Mouse (Mus musculus): Measurements from ENCODE around the gene Fmc1.
"Not testable (repeated sequence)": the region's sequence is repeated elsewhere in the genome, so short reads cannot be mapped to it uniquely, and the experiment has no call there.

Fmc1 gene

GRCm38 (mm10) chr6:38533428-38534405 is at the start of gene Fmc1:
Gene Fmc1, plus strand, starts transcription at chr6:38533502.
- DNase-seq (ENCODE audit: low read depth, low spot score) = peak; percentile 99

DNA sequence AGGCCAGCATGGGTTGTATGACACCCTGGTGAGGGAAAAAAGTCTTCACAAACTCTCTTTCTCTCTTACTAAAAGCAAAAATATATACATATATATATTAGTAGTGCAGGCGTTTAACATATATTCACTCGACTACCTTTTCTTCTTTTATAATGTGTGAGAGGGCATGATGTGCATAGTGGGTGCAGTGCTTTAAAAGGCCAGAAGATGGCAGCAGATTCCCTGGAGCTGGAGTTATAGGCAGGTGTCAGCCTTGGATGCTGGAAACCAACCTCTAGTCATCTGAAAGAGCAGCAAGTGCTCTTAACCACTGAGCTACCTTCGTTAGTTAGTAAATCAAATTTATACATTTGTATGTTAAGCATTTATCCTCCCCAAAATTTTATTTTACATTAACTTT is 40.8 kb upstream of the Fmc1 start:
- DNase-seq (ENCODE audit: low read depth, low spot score) = peak; percentile 26

DNA sequence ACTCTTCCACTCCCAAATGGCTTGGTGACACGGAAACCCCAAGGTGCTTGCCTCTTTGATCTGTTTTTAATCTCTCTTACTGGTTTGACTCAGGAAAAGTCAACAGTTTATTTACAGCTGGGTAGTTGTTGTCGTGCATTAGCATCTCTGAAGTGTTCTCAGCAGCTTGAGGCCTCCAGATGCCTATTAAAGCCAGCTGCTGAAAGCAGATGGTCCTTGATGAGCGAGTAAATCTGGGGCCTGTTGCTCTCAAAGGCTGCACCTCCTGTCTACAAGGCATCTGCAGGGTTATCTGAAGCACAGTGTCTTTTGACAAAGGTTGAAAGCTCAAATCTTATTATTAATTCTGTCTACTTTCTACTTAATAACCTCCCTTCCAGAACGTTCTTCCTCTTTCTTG is 37.7 kb upstream of the Fmc1 start:
- no peak for DNase-seq (ENCODE audit: low read depth, low spot score)

DNA sequence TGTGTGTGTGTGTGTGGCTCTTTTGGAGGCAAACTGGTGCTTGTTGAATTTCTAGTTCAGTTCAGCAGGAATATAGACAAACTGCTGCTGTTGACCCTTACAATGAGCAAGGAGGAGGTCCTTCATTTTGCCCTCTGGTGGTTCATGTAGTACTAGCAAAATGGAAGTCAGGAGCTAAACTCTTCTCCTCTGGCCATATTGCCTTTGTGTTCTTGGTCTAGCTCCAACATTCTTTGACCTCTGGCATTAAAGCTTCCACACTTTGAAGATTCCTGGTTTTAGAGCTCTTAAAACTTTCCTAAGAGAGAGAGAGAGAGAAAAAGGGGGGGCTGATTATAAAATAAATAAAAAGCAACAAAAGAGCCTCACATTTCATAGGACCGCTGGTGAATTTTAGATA is 21.2 kb upstream of the Fmc1 start:
- DNase-seq (ENCODE audit: low read depth, low spot score) = no peak

DNA sequence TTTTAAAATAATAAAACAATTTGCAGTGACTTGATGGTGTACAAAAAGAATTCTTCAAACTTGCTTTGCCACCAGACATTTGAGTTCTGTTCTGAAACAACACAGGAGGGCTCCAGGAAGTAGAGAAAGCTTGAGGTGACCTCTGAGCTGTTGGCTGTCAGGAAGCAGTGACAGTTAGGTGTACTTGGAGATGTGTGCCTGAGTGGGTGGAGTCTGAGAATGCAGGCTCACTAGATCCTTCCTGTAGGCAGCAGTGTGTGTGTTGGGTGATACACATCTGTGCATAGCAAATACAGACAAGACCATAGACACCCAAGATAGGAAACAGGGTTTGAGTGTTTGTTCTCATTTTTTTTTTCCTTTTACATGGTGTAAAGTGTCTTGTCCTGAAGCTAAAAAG is 20.5 kb upstream of the Fmc1 start:
- no peak for DNase-seq (ENCODE audit: low read depth, low spot score)

DNA sequence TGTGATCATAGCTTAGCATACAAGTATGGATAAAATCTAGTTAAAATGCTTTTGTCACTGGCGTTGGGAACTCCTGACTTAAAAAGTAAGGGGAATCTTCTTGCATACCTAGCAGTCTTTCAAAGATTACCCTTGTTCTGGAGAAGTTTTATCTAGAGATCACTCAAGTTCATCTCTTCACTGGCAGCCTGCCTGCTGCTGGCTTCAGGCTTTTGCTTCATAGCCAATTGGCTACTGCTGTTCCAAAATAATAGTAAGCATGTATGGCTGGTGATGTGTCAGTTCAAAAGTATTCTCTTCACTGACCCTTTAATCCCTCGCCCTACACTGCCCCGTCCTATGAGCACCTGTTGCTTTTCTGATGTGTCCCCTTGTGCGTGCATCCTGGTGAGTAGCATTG is 18.1 kb upstream of the Fmc1 start:
- DNase-seq (ENCODE audit: low read depth, low spot score) = no peak

GRCm38 (mm10) chr6:38523851-38524250 is 9.5 kb upstream of the Fmc1 start:
- DNase-seq (ENCODE audit: low read depth, low spot score) = no peak

DNA sequence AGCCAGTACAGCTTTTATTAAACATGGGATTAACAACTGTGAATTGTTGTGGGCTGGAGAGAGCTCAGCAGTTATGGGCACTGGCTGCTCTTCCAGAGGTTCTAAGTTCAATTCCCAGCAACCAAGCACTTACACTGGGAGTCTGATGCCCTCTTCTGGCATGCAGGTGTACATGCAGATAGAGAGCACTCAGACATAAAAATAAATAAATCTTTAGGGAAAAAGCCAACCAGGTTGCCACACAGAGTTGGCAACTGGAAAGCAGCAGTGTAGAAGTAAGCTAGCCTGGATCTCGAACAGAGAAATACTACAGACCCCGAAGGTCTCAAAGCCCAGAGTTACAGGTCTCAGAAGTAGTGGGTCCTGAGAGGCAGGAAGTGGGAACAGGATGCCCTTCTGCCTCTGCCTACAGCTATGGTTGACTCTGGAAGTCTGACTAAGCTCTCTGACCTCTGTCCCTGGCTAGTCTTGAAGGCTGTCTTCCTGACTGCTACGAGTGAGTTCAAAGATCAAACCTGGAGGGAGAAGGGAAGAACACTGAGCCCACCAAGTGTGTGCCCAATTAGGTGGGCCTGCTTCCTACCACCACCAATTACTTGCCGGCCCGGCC is 2.0 kb upstream of the Fmc1 start:
- DNase-seq (ENCODE audit: low read depth, low spot score) = no peak

- DNase-seq (ENCODE audit: low read depth, low spot score) = no peak
Measured at GRCm38 (mm10) chr6:38532500-38533420, 542 bp upstream of the Fmc1 start.

DNA sequence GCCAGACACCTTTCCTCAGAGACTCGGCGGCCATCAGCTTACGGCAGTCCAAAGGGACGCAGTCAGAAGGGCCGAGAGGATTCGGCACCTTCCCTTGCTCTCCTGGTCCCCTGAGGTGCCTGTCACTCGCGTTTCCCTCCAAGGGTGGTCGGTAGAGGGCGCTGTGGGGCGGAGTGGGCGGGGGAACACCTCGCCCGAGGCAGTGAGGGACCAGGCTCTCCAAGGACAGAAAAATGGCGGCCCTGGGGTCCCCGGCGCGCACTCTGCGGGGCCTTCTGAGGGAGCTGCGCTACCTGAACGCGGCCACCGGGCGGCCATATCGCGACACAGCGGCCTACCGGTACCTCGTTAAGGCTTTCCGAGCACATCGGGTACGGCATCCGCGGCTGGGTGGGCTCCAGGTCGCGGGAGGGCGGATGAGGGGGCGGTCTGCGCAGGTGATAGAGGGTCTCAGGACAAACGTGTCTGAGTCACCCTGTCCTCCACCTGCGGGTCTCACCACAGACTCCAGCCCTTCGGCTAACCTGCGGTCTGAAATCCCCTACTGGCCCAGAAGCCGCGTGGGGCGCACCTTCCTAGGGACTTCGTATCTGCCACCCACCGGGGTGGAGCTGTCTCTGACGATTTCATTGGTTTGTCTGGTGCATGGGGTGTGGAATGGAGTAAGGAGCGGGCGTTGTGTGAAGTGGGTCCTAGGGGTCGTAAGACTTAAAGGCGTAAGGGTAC is 1.5 kb downstream of the Fmc1 start:
- peak; percentile 92 for DNase-seq (ENCODE audit: low read depth, low spot score)

DNA sequence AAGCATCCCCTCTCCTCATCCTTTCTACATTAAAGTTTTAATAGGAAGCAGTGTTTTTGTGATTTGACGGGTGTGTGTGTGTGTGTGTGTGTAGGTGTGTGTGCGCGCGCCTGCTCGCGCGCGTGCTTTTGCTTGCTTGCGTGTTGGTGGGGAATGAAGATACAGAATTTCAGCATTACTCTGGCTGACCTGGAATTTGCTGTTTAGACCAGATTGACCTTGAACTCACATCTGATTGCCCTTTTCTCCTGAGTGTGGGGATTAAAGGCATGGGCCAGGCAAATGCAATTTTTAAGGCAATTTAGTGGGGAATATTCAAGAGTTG is 2.0 kb downstream of the Fmc1 start:
- peak; percentile 15 for DNase-seq (ENCODE audit: low read depth, low spot score)

GRCm38 (mm10) chr6:38535788-38536187 is 2.5 kb downstream of the Fmc1 start:
- DNase-seq (ENCODE audit: low read depth, low spot score) = no peak

DNA sequence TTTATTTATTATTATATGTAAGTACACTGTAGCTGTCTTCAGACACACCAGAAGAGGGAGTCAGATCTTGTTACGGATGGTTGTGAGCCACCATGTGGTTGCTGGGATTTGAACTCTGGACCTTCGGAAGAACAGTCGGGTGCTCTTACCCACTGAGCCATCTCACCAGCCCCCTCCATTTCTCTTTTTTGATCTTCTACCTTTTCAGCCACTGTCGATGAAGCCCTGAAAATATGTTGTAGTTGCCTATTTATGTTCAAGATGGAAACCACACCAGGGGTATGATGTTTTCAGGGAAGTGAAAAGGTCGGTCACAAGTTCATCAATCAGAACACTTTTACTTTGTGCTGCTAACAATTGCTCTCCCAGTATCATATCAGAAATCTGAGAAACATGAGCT is 10.8 kb downstream of the Fmc1 start:
- DNase-seq (ENCODE audit: low read depth, low spot score) = not testable (repeated sequence)

DNA sequence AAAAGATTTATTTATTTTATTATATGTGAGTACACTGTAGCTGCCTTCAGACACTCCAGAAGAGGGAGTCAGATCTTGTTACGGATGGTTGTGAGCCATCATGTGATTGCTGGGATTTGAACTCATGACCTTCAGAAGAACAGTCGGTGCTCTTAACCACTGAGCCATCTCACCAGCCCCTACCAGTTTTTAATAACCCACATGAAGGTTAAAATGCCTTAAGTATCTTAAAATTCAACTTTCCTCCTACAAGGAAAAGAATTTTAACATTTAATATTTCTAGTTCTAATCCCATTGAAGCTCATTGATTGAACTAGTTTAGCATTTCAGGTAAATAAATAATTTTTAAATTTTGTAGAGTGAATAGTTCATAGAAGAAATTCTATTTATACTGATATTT is 13.7 kb downstream of the Fmc1 start:
- DNase-seq (ENCODE audit: low read depth, low spot score) = not testable (repeated sequence)

- no peak for DNase-seq (ENCODE audit: low read depth, low spot score)
Measured at GRCm38 (mm10) chr6:38547707-38548106, 14.4 kb downstream of the Fmc1 start.

DNA sequence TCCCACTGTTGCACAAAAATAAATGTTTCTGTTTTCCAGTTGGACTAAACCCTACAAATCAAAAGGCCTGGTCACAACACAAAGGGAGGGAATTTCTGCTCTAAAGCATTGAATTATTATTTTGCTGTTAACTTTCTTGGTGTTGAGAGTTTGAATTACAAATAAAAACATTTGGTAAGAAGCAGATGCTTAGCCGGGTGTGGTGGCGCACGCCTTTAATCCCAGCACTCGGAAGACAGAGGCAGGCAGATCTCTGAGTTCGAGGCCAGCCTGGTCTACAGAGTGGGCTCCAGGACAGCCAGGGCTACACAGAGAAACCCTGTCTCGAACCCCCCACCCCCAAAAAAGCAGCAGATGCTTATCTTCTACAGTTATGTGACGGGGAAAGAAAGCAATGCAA is 15.3 kb downstream of the Fmc1 start:
- not testable (repeated sequence) for DNase-seq (ENCODE audit: low read depth, low spot score)

DNA sequence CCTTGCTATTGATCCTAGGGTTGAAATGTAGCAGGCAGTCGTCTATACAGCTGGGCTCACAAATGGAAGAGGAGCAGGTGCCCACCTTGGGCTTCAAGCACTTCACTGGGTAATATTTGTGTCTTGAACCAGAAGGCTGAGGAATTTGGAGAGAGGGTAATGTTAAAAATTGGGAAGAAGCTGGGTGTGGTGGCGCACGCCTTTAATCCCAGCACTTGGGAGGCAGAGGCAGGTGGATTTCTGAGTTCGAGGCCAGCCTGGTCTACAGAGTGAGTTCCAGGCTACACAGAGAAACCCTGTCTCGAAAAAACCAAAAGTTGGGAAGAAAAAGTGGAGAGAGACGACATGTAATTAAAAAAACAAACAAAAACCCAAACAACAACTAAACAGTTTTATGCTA is 16.5 kb downstream of the Fmc1 start:
- DNase-seq (ENCODE audit: low read depth, low spot score) = not testable (repeated sequence)

DNA sequence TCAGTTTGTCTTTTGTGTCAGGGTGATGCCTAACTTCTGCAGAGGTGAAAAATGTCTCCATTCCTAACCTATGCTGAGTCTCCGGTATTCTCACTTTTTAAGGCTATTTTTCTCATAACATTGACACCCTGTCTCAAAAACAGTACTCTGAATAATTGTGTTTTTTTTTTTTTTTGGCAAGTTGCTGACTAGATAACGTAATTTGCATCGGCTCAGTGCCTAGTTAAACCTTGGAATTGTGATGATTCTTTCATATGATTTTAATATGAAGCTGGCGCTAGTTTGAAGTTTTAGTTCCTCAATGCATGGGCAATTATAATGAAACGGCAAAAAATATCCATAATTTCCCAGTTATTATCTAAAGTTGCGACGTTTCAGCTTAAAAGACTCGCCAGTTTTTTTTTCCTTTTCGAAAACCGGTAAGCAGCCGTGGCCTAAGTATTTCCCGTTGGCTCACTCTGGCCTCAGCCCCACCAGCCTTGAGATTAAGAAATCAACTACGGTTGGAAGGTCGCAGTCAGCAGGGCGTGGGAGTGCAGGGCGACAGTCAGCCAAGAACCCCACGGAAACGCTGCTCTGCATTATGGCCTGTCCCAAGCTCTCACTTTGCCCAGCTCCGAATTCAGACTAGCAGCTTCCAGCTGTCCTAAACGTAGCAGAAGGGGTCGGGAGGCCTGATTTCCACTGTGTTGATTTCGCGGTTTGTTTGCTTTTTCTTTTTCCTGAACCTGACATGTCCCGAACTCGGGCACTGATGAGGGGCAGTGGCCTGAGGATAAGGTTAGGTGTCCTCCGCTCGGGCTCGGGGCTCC is 17.2 kb downstream of the Fmc1 start:
- DNase-seq (ENCODE audit: low read depth, low spot score) = no peak

DNA sequence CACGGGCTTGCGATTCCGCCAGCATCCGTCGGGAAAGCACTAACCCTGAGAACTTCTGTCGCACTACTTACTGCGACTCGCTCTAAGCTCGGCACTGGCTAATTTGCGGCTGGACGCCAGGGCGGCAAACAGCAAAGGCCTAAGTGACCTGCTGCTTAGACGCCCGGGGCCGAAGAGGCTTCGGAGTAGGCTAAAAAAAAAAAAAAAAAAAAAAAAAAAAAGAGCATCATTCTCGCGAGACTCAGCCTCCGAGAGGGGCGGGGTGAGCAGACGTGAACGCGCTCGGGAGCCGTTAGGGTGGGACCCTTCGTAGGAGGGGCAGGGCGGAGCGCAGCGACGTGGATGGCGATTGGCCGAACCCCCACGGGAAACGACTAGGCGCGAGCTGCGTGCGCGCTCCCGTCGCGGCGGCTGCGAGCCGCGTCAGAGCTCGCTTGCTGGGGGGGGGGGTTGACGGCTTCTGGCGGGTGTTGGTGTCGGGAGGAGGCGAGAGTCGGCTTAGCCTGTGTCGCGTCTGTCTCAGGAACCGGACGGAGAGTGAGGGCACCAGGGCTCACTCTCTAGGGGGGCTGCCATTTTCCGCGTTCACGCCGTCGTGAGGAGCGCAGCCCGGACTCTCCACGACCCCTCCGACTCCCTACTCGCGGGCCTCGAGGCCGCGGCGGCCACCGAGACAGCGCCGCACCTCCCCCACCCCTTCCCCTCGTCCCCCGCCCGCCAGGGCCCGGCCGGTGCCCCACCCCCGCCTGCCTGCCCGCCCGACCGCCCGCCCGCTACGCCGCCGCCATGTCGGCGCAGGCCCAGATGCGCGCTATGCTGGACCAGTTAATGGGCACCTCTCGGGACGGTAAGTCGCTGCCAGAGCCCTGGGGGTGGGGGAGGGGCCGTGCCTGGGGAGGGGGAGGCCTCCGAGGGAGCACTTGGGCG is 18.0 kb downstream of the Fmc1 start, which contains the start of gene Luc7l2:
Luc7l2 (plus strand) TSS at position 273 of the 927 bp plus-strand sequence.
- DNase-seq (ENCODE audit: low read depth, low spot score) = peak; percentile 97
